Mouse (Mus musculus): Measurements from ENCODE around the gene Rhou. TPM values are rescaled to one million over a fixed set of nuclear protein-coding genes. Genes with fewer than 3 reads are reported as not detected.

The Rhou gene
- total RNA-seq, 4 experiments from 2014 or later: 46.1 to 56.0 (median 49.3) TPM

- no peak for DNase-seq (ENCODE audit: low spot score in 2 of 2)
These were observed 4.2 kb upstream of the Rhou start for GRCm38 (mm10) chr8:123649483-123649882.

- DNase-seq (ENCODE audit: low spot score in 2 of 2): no peak
These were observed 2.2 kb upstream of the Rhou start for GRCm38 (mm10) chr8:123651390-123652098.

- no peak for DNase-seq (ENCODE audit: low spot score in 2 of 2)
These were observed 1.1 kb upstream of the Rhou start for GRCm38 (mm10) chr8:123652641-123653040.

- DNase-seq (ENCODE audit: low spot score in 2 of 2): peak in 1 of 2 experiments; percentile 34
These were observed 353 bp downstream of the Rhou start for GRCm38 (mm10) chr8:123653994-123654569.

GRCm38 (mm10) chr8:123654763-123655162 is 1.0 kb downstream of the Rhou start:
- no peak for DNase-seq (ENCODE audit: low spot score in 2 of 2)

- DNase-seq (ENCODE audit: low spot score in 2 of 2): no peak
These were observed 1.6 kb downstream of the Rhou start for GRCm38 (mm10) chr8:123655351-123655779.

GRCm38 (mm10) chr8:123657826-123658225 is 4.1 kb downstream of the Rhou start:
- DNase-seq (ENCODE audit: low spot score in 2 of 2): no peak

- no peak for DNase-seq (ENCODE audit: low spot score in 2 of 2)
These were observed 5.8 kb downstream of the Rhou start for GRCm38 (mm10) chr8:123659469-123660057.

GRCm38 (mm10) chr8:123661515-123661914 is 7.8 kb downstream of the Rhou start:
- DNase-seq (ENCODE audit: low spot score in 2 of 2): no peak

GRCm38 (mm10) chr8:123665580-123665979 is 11.9 kb downstream of the Rhou start:
- no peak for DNase-seq (ENCODE audit: low spot score in 2 of 2)

GRCm38 (mm10) chr8:123666832-123667231 is 13.1 kb downstream of the Rhou start:
- no peak for DNase-seq (ENCODE audit: low spot score in 2 of 2)

- no peak for DNase-seq (ENCODE audit: low spot score in 2 of 2)
These were observed 15.0 kb downstream of the Rhou start for GRCm38 (mm10) chr8:123668681-123669080.

GRCm38 (mm10) chr8:123670766-123671165 is 17.0 kb downstream of the Rhou start:
- DNase-seq (ENCODE audit: low spot score in 2 of 2): no peak

- no peak for DNase-seq (ENCODE audit: low spot score in 2 of 2)
These were observed 17.7 kb downstream of the Rhou start for GRCm38 (mm10) chr8:123671454-123671853.

- DNase-seq (ENCODE audit: low spot score in 2 of 2): no peak
These were observed 18.9 kb downstream of the Rhou start for GRCm38 (mm10) chr8:123672648-123673047.

- no peak for DNase-seq (ENCODE audit: low spot score in 2 of 2)
These were observed 21.9 kb downstream of the Rhou start for GRCm38 (mm10) chr8:123675611-123676010.

GRCm38 (mm10) chr8:123678390-123678789 is 24.7 kb downstream of the Rhou start:
- no peak for DNase-seq (ENCODE audit: low spot score in 2 of 2)

- peak in 1 of 2 experiments; percentile 50 for DNase-seq (ENCODE audit: low spot score in 2 of 2)
These were observed 28.5 kb downstream of the Rhou start for GRCm38 (mm10) chr8:123682073-123682761.

GRCm38 (mm10) chr8:123683321-123683720 is 29.6 kb downstream of the Rhou start:
- no peak for DNase-seq (ENCODE audit: low spot score in 2 of 2)

GRCm38 (mm10) chr8:123684806-123685205 is 31.1 kb downstream of the Rhou start:
- DNase-seq (ENCODE audit: low spot score in 2 of 2): no peak

- no peak for DNase-seq (ENCODE audit: low spot score in 2 of 2)
These were observed 31.7 kb downstream of the Rhou start for GRCm38 (mm10) chr8:123685477-123685876.

- DNase-seq (ENCODE audit: low spot score in 2 of 2): no peak
These were observed 34.1 kb downstream of the Rhou start for GRCm38 (mm10) chr8:123687826-123688225.
